Mouse (Mus musculus): ENCODE results near the gene Tppp. TPM values are rescaled to one million over a fixed set of nuclear protein-coding genes. Genes with fewer than 3 reads are reported as not detected.
A peak's percentile ranks its signal among the peaks of the same experiment; 100 is the strongest.
"Not testable (repeated sequence)": the region's sequence is repeated elsewhere in the genome, so short reads cannot be mapped to it uniquely, and the experiment has no call there.

Gene Tppp
- polyA plus RNA-seq (2012; rRNA removed) = 16.1 and 20.9 TPM in 2 replicates

- under 1% methylated on average over 56 of the region's 56 CpGs for WGBS
- peak; percentile 84 for DNase-seq (ENCODE audit: low read depth, low spot score)
Measured at GRCm38 (mm10) chr13:74008948-74009718, at the start of gene Tppp. TSS of gene Tppp (plus strand) at chr13:74009407.

- 88% methylated on average over 10 of the region's 10 CpGs for WGBS
- no peak for DNase-seq (ENCODE audit: low read depth, low spot score)
Measured at GRCm38 (mm10) chr13:73960117-73960652, 49.0 kb upstream of the Tppp start.

- 80% methylated on average over 4 of the region's 4 CpGs for WGBS
Measured at GRCm38 (mm10) chr13:73961177-73961576, 48.0 kb upstream of the Tppp start.

GRCm38 (mm10) chr13:73963551-73963950 is 45.7 kb upstream of the Tppp start, which contains the start of gene Zdhhc11:
TSS of gene Zdhhc11 (plus strand) at chr13:73963851.
- 74% methylated on average over 5 of the region's 5 CpGs for WGBS
- no peak for DNase-seq (ENCODE audit: low read depth, low spot score)

More at GRCm38 (mm10) chr13:73961177-73961576, 48.0 kb upstream of the Tppp start:
- DNase-seq (ENCODE audit: low read depth, low spot score) = no peak

DNA sequence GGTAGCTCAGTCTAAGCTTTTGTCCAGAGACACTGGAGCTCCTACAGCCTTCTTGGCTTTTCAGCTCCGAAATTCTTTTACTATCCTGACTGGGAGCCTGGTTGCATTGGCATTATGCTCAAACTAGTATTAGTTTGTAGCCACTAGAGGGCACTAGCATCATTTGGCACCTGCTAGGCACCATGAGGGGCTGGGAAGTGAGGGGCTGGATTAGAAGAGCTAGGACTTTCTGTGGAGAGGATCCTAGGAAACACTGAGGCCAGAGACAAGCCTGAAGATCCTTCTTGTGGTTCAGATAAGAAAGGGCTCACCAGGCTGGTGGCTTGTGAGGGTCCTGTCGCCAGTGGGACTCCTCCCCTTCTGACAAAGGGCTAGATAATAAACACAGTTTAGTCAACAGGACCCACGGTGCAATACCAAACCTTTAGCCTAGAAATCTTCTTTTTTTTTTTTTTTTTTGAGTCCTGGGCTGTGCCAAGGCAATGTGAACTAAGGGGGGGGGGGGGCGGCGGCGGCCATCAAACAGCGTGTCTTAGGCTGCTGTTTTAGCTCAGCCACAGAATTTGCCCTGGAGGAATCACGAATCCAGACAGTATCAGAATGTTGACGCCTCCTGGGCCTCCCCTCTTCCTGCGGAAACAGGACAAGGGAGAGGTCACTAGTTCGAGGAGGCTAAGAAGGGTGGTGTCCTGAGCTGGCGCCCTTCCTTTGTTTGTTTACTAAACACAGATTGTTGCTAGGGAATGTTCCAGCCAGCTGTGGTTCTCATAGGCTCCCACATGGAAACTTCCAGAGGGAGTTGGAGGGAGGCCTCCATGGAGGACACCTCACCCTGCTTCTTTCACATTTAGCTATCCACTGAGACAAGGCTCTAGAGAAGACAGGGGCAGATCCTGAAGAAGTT is 38.4 kb upstream of the Tppp start:
- DNase-seq (ENCODE audit: low read depth, low spot score) = peak; percentile 81
- 4% methylated on average over 12 of the region's 12 CpGs for WGBS

- DNase-seq (ENCODE audit: low read depth, low spot score) = no peak
- WGBS = 91% methylated on average over 3 of the region's 3 CpGs
Measured at GRCm38 (mm10) chr13:73974523-73974922, 34.7 kb upstream of the Tppp start.

- DNase-seq (ENCODE audit: low read depth, low spot score) = no peak
- WGBS = 92% methylated on average over 5 of the region's 5 CpGs
Measured at GRCm38 (mm10) chr13:73976935-73977334, 32.3 kb upstream of the Tppp start.

DNA sequence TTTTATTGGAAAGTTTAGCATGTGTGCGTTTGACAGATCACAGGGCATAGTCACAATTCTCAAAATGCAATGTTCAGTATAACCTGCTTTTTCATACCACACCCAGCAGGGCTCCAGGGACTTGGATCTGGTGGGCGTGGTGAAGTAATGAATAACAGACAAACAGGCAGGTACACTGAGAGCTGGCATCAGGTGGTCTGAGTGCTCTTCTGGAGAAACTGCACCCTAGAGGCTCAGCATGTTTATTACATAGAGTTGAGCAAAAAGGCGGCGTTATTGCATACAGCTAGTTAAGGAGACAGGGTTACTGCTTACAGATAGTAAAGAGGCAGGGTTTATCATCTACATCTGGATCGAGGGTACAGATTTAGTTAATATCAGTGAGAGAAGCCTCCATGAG is 18.9 kb upstream of the Tppp start:
- 30% methylated on average over 5 of the region's 5 CpGs for WGBS

DNA sequence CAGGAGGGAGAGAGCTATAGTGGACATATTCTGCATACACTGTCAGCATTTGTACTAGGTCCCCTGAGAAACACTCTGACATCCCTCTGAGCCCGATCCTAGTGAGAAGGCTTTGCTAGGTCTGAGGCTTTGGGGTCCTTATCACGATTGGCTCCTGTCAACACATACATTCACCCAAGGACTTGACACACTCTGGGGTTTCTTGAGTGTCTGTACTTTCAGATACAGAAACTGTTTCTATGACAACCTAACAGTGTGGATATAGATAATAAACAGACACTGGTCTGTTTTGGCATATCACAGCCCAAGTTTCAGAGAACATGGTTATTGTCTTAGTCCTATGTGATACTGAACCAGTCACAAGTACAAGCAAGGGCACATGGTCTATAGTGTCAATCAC is 18.4 kb upstream of the Tppp start:
- WGBS = 53% methylated on average over 2 of the region's 2 CpGs

More for the DNA sequence above, 18.9 kb upstream of the Tppp start:
- no peak for DNase-seq (ENCODE audit: low read depth, low spot score)

GRCm38 (mm10) chr13:73991267-73991666 is 17.9 kb upstream of the Tppp start:
- 83% methylated on average over 5 of the region's 5 CpGs for WGBS
- DNase-seq (ENCODE audit: low read depth, low spot score) = no peak

More for the DNA sequence above, 18.4 kb upstream of the Tppp start:
- DNase-seq (ENCODE audit: low read depth, low spot score) = no peak

GRCm38 (mm10) chr13:73996456-73996855 is 12.8 kb upstream of the Tppp start:
- DNase-seq (ENCODE audit: low read depth, low spot score) = no peak
- WGBS = 88% methylated on average over 4 of the region's 4 CpGs

- no peak for DNase-seq (ENCODE audit: low read depth, low spot score)
Measured at GRCm38 (mm10) chr13:74000519-74000918, 8.7 kb upstream of the Tppp start.

- WGBS = 89% methylated on average over 6 of the region's 6 CpGs
- no peak for DNase-seq (ENCODE audit: low read depth, low spot score)
Measured at GRCm38 (mm10) chr13:74000961-74001360, 8.2 kb upstream of the Tppp start.

- no peak for DNase-seq (ENCODE audit: low read depth, low spot score)
- 55% methylated on average over 4 of the region's 4 CpGs for WGBS
Measured at GRCm38 (mm10) chr13:74001492-74001891, 7.7 kb upstream of the Tppp start.

DNA sequence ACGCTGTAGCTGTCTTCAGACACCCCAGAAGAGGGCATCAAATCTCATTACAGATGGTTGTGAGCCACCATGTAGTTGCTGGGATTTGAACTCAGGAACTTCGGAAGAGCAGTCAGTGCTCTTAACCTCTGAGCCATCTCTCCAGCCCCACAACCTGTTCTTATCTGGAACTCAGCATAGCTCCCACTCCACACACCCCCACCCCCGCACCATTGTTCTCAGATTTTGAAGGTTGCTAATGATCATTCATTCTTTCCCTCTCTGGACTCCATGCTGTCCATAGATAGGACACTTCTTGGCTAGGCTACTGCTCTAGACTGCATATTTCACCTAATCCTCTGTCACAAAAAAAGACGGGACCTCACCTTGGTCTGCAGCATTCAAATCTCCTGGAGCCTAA is 2.3 kb upstream of the Tppp start:
- 96% methylated on average over 4 of the region's 4 CpGs for WGBS

GRCm38 (mm10) chr13:74008216-74008615 is 991 bp upstream of the Tppp start:
- DNase-seq (ENCODE audit: low read depth, low spot score) = not testable (repeated sequence)
- 68% methylated on average over 2 of the region's 2 CpGs for WGBS

More for the DNA sequence above, 2.3 kb upstream of the Tppp start:
- DNase-seq (ENCODE audit: low read depth, low spot score) = not testable (repeated sequence)

GRCm38 (mm10) chr13:74009791-74010614 is 796 bp downstream of the Tppp start:
- DNase-seq (ENCODE audit: low read depth, low spot score) = no peak
- under 1% methylated on average over 55 of the region's 55 CpGs for WGBS

GRCm38 (mm10) chr13:74010678-74011077 is 1.5 kb downstream of the Tppp start:
- no peak for DNase-seq (ENCODE audit: low read depth, low spot score)
- 13% methylated on average over 3 of the region's 3 CpGs for WGBS

GRCm38 (mm10) chr13:74015908-74016307 is 6.7 kb downstream of the Tppp start:
- no peak for DNase-seq (ENCODE audit: low read depth, low spot score)
- WGBS = 66% methylated on average over 4 of the region's 4 CpGs
